Mouse (Mus musculus): ENCODE results near the gene Chst3.

GRCm38 (mm10) chr10:60136935-60137334, 82.1 kb downstream of the Chst3 start:
- TF ChIP-seq POLR2A (IDR thresholded peaks at IDR 0.05; ENCODE audit: control insufficient read depth, low read depth, low read length) = no peak
- no peak for TF ChIP-seq CTCF (IDR thresholded peaks at IDR 0.05; ENCODE audit: control insufficient read depth, insufficient read depth, insufficient replicate concordance, low read depth, low read length)
